Mouse (Mus musculus) MEL (cell line): ENCODE results near the gene Zfp384.

ENCODE experiments used
- CTCF ChIP-seq, 3 experiments: IDR thresholded peaks in 2 of 3; conservative IDR thresholded peaks in 1 of 3; 2 replicates each; pipeline ENCODE4 v1.5.1; 2011 to 2012; ENCODE audit warnings: low read length in 3 of 3, low read depth in 2 of 3, mild to moderate bottlenecking in 2 of 3, improper control_type of control experiment in 1 of 3, inconsistent platforms in 1 of 3, mixed read lengths in 1 of 3, moderate library complexity in 1 of 3; ENCODE audit not compliant: control insufficient read depth in 1 of 3, insufficient read depth in 1 of 3, poor library complexity in 1 of 3, severe bottlenecking in 1 of 3
- EP300 ChIP-seq, 2 experiments: IDR thresholded peaks; 2 replicates each; pipeline ENCODE4 v1.6.1; 2011; ENCODE audit warnings: improper control_type of control experiment in 2 of 2, low read length in 2 of 2, low read depth in 1 of 2, mild to moderate bottlenecking in 1 of 2
- ETS1 ChIP-seq: IDR thresholded peaks from 2 replicates; pipeline ENCODE4 v1.6.1; 2012; ENCODE audit warnings: low read depth, mild to moderate bottlenecking, inconsistent platforms, low read length, improper control_type of control experiment, moderate library complexity
- HCFC1 ChIP-seq: IDR thresholded peaks from 2 replicates; pipeline ENCODE4 v1.6.1; 2012; ENCODE audit warnings: low read depth, mild to moderate bottlenecking, inconsistent platforms, low read length, improper control_type of control experiment, moderate library complexity
- POLR2A ChIP-seq, 2 experiments: IDR thresholded peaks; 2 replicates each; pipeline ENCODE4 v1.6.1; 2011 to 2012; ENCODE audit warnings: low read length in 2 of 2, mild to moderate bottlenecking in 2 of 2, control low read depth in 1 of 2, improper control_type of control experiment in 1 of 2, low read depth in 1 of 2, moderate library complexity in 1 of 2; ENCODE audit not compliant: control insufficient read depth in 1 of 2, insufficient read depth in 1 of 2, poor library complexity in 1 of 2
- RAD21 ChIP-seq: IDR thresholded peaks from 2 replicates; pipeline ENCODE4 v1.6.1; 2011; ENCODE audit warnings: mild to moderate bottlenecking, low read depth, low read length, improper control_type of control experiment
- TCF12 ChIP-seq: IDR thresholded peaks from 2 replicates; pipeline ENCODE4 v1.6.1; 2014; ENCODE audit warnings: low read depth, mild to moderate bottlenecking, inconsistent platforms, low read length, improper control_type of control experiment, moderate library complexity
- USF1 ChIP-seq: IDR thresholded peaks from 2 replicates; pipeline ENCODE4 v1.6.1; 2014; ENCODE audit warnings: low read depth, mild to moderate bottlenecking, inconsistent platforms, low read length, improper control_type of control experiment, moderate library complexity
- ZMIZ1 ChIP-seq: IDR thresholded peaks from 2 replicates; pipeline ENCODE4 v1.6.1; 2012; ENCODE audit warnings: low read depth, mild to moderate bottlenecking, inconsistent platforms, low read length, improper control_type of control experiment, moderate library complexity

DNA sequence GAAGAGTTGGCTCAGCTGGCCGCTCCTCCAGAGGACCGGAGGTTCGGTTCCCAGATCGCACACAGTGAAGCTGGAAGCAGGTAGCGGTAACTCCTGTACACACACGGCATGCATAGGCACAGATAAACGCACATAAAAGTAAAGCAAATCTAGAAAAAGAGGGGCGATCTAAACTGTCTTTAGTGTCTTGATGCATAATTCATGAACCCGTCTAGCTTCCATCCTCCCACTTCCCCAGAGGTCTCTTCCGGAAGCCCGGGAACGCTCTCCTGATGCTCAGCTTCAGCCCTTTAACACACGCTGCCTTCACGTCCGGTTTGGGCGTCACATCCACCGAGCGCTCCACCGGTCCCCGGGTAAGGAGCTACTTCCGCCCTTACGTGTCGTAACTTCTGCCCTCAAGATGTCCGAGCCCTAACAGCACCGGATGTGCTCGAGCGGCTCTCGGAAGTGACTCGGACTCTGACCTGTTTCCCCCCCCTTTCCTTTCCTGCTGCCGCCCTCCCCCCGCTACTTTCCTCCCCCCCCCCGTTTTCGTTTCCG lies 288 bp upstream of the Zfp384 start:
- TF ChIP-seq ZMIZ1: peak; percentile 82; the same call in 1 of the 2 replicates
- TF ChIP-seq POLR2A (IDR thresholded peaks at IDR 0.05; ENCODE audit: control insufficient read depth in 1 of 2, insufficient read depth in 1 of 2, low read depth in 1 of 2, low read length in 2 of 2, poor library complexity in 1 of 2): peak; percentile 32 to 89; a peak in 3 of 4 replicates
- no peak for TF ChIP-seq CTCF (IDR thresholded peaks at IDR 0.05 in 2 of 3, conservative IDR thresholded peaks at IDR 0.05 in 1 of 3; ENCODE audit: control insufficient read depth in 1 of 3, insufficient read depth in 1 of 3, low read depth in 2 of 3, low read length in 3 of 3, poor library complexity in 1 of 3, severe bottlenecking in 1 of 3)
- TF ChIP-seq RAD21: no peak
- TF ChIP-seq ETS1: peak; percentile 61; the same call in 1 of the 2 replicates
- peak in 1 of 2 experiments; percentile 21; a peak in 1 of 4 replicates for TF ChIP-seq EP300 (IDR thresholded peaks at IDR 0.05; ENCODE audit: low read depth in 1 of 2, low read length in 2 of 2)
- no peak for TF ChIP-seq USF1
- peak; percentile 71 for TF ChIP-seq TCF12
- TF ChIP-seq HCFC1: peak; percentile 94
